Mouse (Mus musculus) myocyte (in vitro differentiated cells): ENCODE results near the gene Mfsd4b1.

Experiments
- E2F4 ChIP-seq: IDR thresholded peaks from one replicate; pipeline ENCODE4 v1.6.1; 2011; ENCODE audit warnings: mild to moderate bottlenecking, control low read depth, moderate library complexity; ENCODE audit not compliant: insufficient read depth
- POLR2A ChIP-seq: IDR thresholded peaks from one replicate; pipeline ENCODE4 v1.6.1; 2011; ENCODE audit warnings: low read depth, mild to moderate bottlenecking, control low read depth, moderate library complexity; ENCODE audit not compliant: insufficient read length
- POLR2AphosphoS2 ChIP-seq: IDR thresholded peaks from one replicate; pipeline ENCODE4 v1.6.1; 2011; ENCODE audit warnings: low read depth, control low read depth; ENCODE audit not compliant: insufficient read length

DNA sequence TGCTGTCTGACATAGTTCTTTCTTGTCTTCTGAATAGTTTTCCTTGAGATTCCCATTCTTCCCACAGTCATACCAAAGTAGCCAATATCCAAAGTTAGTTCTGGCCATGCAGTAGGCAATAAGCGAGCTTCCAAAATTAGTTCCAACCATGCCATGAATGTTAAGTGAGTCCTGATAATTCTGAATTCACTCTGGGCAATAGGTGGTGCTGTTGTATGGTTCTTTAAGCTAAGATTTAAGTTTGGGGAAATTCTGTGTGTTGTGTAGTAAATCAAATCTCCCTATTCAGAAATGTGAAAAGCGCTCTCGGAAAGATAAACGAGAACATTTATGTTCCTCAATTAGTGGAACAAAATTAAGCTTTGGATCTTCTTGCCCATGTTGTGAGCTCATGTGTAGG lies 66.8 kb downstream of the Mfsd4b1 start:
- no peak for TF ChIP-seq POLR2AphosphoS2
- no peak for TF ChIP-seq E2F4
- TF ChIP-seq POLR2A: no peak
